Mouse (Mus musculus): ENCODE results near the gene Nr2f1. TPM values are rescaled to one million over a fixed set of nuclear protein-coding genes. Genes with fewer than 3 reads are reported as not detected.

Gene Nr2f1
- polyA plus RNA-seq, 1 experiment from 2014 or later: 12.6 TPM

DNA sequence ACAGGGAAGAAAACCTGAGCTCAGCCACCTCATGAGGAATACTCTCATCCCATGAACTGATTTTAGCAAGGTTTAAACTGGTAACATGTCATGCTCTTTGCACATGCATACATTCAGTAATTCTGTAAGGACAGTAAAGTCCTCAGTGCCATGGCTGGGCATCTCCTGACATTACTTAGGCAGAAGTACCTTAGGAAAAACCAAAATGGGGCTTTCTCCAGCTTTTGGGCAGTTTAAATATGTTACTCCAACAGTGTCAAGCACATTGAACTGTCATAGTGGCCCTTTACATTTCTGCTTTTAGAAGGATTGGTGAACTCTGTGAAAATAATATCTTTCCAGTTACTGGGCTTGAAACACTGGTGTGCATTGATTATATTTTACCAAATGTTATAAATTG is 34.6 kb downstream of the Nr2f1 start:
- Histone ChIP-seq H3K27me3 (ENCODE audit: control insufficient read depth, insufficient read depth, low read length) (0 out of 2 replicates have a peak, but pooled peaks cover 5% of the 10 kb centered on the region), H3K9ac (ENCODE audit: low read length) (no peak overlapping the region), H3K4me1 (ENCODE audit: control insufficient read depth, insufficient read depth, low read length) (no peaks in the 10 kb centered on the region), H3K9me3 (replicated peaks; ENCODE audit: control insufficient read depth, low read length) (no peaks in the 10 kb centered on the region), H3K4me2 (ENCODE audit: low read depth, low read length) (no peak overlapping the region), H3K36me3 (ENCODE audit: control insufficient read depth, insufficient read depth, low read length) (no peaks in the 10 kb centered on the region), H3K4me3 (replicated peaks; ENCODE audit: low read length) (no peak overlapping the region), H3K27ac (ENCODE audit: low read length) (no peak overlapping the region)
- no peak for ATAC-seq (ENCODE audit: insufficient read depth, low FRiP score)

DNA sequence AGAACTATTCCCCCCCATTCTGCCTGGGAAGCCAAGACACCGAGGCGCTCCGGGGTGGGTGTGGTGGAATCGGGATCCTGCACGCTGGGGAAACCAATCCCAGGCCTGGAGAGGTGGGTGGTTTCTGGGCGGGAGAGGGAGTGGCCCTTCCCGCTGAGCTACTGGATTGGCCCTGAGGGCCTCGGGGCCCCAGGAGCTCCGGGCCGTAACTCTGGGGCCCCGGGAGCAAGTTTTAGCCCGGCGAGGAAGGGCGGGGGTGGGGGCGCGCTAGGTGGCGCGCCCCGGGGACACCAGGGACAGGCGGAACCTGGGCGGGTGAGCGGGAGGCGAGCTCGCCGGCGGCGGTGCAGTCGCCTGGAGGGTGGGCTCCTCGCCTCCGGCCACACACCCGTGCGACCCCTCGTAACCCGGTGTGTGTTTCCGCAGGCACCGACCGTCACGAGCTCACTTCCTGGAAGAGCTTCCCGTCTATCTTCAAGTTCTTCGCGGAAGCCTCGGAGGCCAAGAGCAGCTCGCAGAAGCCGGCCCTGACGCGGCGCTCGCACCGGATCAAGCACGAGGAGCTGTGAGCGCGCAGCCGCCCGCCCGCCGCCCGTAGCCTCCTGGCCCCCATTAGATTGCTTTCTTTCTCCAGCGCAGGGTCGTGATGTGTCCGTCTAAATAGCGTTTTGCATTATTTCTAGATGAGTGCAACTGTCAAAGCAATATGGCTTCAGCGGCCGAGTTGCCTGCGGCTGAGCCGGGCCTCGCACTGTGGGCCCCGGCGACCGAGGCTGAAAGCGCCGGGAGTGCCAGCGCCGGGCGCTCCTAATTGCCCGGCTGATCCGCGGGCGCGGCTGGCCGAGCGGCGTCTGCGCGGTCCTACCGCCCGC is 36.2 kb downstream of the Nr2f1 start:
- H3K27me3 ChIP-seq (ENCODE audit: control insufficient read depth, insufficient read depth, low read length): 0 out of 2 replicates have a peak, but pooled peaks cover 5% of the 10 kb centered on the region
- peak overlapping the region; percentile 75 for H3K9ac ChIP-seq (ENCODE audit: low read length)
- peak overlapping the region; percentile 71 for H3K4me3 ChIP-seq (replicated peaks; ENCODE audit: low read length)
- H3K27ac ChIP-seq (ENCODE audit: low read length): no peak overlapping the region
- H3K9me3 ChIP-seq (replicated peaks; ENCODE audit: control insufficient read depth, low read length): no peaks in the 10 kb centered on the region
- ATAC-seq (ENCODE audit: insufficient read depth, low FRiP score): peak; percentile 96
- no peaks in the 10 kb centered on the region for H3K36me3 ChIP-seq (ENCODE audit: control insufficient read depth, insufficient read depth, low read length)
- under 1% methylated on average over 86 of the region's 86 CpGs for WGBS
- H3K4me2 ChIP-seq (ENCODE audit: low read depth, low read length): peak overlapping the region; percentile 97
- no peaks in the 10 kb centered on the region for H3K4me1 ChIP-seq (ENCODE audit: control insufficient read depth, insufficient read depth, low read length)

DNA sequence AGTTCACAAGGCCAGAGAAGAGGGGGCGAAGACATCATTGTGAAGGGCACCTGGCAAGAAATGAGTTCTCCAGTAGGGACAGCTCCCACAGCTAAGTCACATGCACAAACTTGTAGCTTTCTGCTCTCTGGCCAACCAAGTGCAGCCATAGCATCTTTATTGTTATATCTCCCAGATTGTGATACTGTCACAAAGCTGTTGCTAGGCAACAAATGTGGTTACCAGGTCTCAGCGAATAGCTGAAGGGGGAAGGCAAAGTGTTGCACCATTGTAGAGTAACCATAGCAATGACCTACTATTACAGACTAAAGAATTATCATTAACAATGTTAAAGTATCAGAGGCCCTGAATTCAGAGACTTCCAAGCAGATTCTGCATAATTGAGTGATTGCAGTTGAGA is 37.4 kb downstream of the Nr2f1 start:
- H3K27me3 ChIP-seq (ENCODE audit: control insufficient read depth, insufficient read depth, low read length): 0 out of 2 replicates have a peak, but pooled peaks cover 5% of the 10 kb centered on the region
- H3K4me2 ChIP-seq (ENCODE audit: low read depth, low read length): no peak overlapping the region
- no peak for ATAC-seq (ENCODE audit: insufficient read depth, low FRiP score)
- H3K4me3 ChIP-seq (replicated peaks; ENCODE audit: low read length): no peak overlapping the region
- no peak overlapping the region for H3K9ac ChIP-seq (ENCODE audit: low read length)
- H3K36me3 ChIP-seq (ENCODE audit: control insufficient read depth, insufficient read depth, low read length): no peaks in the 10 kb centered on the region
- WGBS: 58% methylated on average over 2 of the region's 2 CpGs
- no peaks in the 10 kb centered on the region for H3K9me3 ChIP-seq (replicated peaks; ENCODE audit: control insufficient read depth, low read length)
- H3K27ac ChIP-seq (ENCODE audit: low read length): no peak overlapping the region
- H3K4me1 ChIP-seq (ENCODE audit: control insufficient read depth, insufficient read depth, low read length): no peaks in the 10 kb centered on the region

DNA sequence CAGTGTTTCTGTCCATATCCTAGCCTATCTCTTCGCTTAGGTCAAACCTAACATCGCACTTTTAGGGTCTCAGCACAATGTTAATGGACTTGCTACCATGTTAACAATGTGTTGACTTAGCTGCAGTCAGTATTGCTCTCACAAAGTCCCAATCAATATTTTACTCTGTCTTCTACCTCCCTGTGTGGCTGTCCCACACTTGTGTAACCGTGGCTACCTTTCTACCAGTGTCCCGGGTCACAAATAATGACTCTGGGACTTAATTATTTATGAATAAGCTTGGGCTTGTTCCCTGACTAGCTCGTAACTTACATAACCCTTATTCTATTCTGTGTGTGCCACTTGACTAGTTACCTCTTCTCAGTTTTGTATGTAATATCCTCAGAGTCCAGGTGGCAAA is 42.1 kb downstream of the Nr2f1 start:
- no peak for ATAC-seq (ENCODE audit: insufficient read depth, low FRiP score)
- Histone ChIP-seq H3K9ac (ENCODE audit: low read length) (no peak overlapping the region), H3K9me3 (replicated peaks; ENCODE audit: control insufficient read depth, low read length) (no peaks in the 10 kb centered on the region), H3K36me3 (ENCODE audit: control insufficient read depth, insufficient read depth, low read length) (no peaks in the 10 kb centered on the region), H3K4me1 (ENCODE audit: control insufficient read depth, insufficient read depth, low read length) (no peaks in the 10 kb centered on the region), H3K4me2 (ENCODE audit: low read depth, low read length) (no peak overlapping the region), H3K27ac (ENCODE audit: low read length) (no peak overlapping the region), H3K27me3 (ENCODE audit: control insufficient read depth, insufficient read depth, low read length) (no peaks in the 10 kb centered on the region), H3K4me3 (replicated peaks; ENCODE audit: low read length) (no peak overlapping the region)
- WGBS: 77% methylated on average over 5 of the region's 5 CpGs

Other genes with a start within 250 kb of the Nr2f1 start
- gene Pou5f2, start 174.9 kb downstream of the Nr2f1 start, polyA plus RNA-seq (2015; fragmentation: Nextera tagmentation; extraction: Ambion mirVana): 1.0 and 1.7 TPM in 2 replicates

All from stomach, embryonic 16.5 days (tissue).